Mouse (Mus musculus) forebrain, embryonic 15.5 days (tissue): ENCODE results near the gene Hint2. TPM values are rescaled to one million over a fixed set of nuclear protein-coding genes. Genes with fewer than 3 reads are reported as not detected.

Source experiments
- ATAC-seq: fragments of 200-750 bp; cut with Nextera tagmentation; replicated peaks from 2 replicates; pipeline ENCODE4 v1.8.0; 2017; ENCODE audit warnings: mild to moderate bottlenecking, moderate TSS enrichment, moderate library complexity
- H3K27ac ChIP-seq: fragments of 300-500 bp; sonication (generic); replicated peaks from 2 replicates; pipeline ENCODE4 v1.5.1; 2015; ENCODE audit warnings: mild to moderate bottlenecking, inconsistent platforms
- H3K27me3 ChIP-seq: fragments of 300-500 bp; sonication (generic); 2 replicates; pipeline ENCODE4 v1.6.1; 2015; ENCODE audit warnings: inconsistent platforms
- H3K36me3 ChIP-seq: fragments of 300-500 bp; sonication (generic); 2 replicates; pipeline ENCODE4 v1.6.1; 2015; ENCODE audit warnings: mild to moderate bottlenecking, inconsistent platforms
- H3K4me1 ChIP-seq: fragments of 300-500 bp; sonication (generic); 2 replicates; pipeline ENCODE4 v1.6.1; 2015; ENCODE audit warnings: inconsistent platforms
- H3K4me2 ChIP-seq: fragments of 300-500 bp; sonication (generic); replicated peaks from 2 replicates; pipeline ENCODE4 v1.6.1; 2015; ENCODE audit warnings: mild to moderate bottlenecking, inconsistent platforms
- H3K4me3 ChIP-seq: fragments of 300-500 bp; sonication (generic); 2 replicates; pipeline ENCODE4 v1.5.1; 2015; ENCODE audit warnings: mild to moderate bottlenecking, inconsistent platforms
- H3K9ac ChIP-seq: fragments of 300-500 bp; sonication (generic); replicated peaks from 2 replicates; pipeline ENCODE4 v1.6.1; 2015; ENCODE audit warnings: mild to moderate bottlenecking, inconsistent platforms
- H3K9me3 ChIP-seq: fragments of 300-500 bp; sonication (generic); 2 replicates; pipeline ENCODE4 v1.6.1; 2016; ENCODE audit warnings: inconsistent platforms
- WGBS: fragments of 180-500 bp; shearing (Covaris S2); methylation state at CpG from one replicate; pipeline ENCODE4 v1.1.7; 2015; ENCODE audit warnings: mixed read lengths; 5-methylcytosine and 5-hydroxymethylcytosine counted together
- polyA plus RNA-seq: library from polyadenylated mRNA; unstranded; fragments of >200 nt; fragmentation: Nextera tagmentation; extraction: Ambion mirVana; gene quantifications from 2 replicates; pipeline ENCODE4 v1.2.1, GENCODE M21; 2015

The Hint2 gene
- 65.5 and 74.0 TPM in 2 replicates for polyA plus RNA-seq

DNA sequence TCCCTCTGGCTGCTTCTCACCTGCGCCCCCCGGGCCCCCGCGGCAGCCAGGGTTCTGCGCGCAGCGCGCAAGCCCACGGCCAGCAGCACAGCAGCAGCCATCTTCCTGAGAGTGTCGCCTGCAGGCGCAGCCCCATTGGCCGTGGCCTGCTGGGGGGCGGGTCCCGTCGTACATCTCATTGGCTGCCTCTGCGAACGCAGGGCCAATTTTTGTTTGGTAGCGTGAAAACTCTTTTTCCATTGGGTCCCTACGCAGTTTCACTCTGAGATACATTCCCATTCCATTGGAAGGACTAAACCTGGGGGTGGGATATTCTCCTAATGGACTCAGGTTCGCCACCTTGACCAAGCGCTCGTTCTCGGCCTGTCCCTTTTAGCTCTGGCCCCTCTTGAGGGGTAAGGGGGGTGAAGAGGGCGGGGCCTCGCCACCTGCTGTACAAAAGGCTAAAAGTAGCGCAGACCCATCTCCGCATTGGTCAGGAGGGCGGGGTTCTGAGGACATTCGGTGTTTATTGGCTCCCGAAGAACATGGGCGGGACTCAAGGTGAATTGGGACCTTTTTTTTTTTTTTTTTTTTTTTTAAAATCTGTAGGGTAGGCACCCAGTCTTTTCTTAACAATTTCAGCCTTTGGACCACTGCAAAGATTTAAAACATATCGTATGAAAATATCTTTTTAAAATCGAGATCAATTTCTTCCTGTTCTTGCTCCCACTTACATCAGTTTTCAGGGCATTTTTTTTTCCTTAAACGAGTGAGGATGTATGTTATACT is at the start of gene Hint2:
Gene Hint2 (minus strand): TSS at position 128 of the 771 bp plus-strand sequence.
- Histone ChIP-seq H3K27ac (peak within 1 kb of the TSS; percentile 92), H3K9me3 (no peaks in the 10 kb centered on the region), H3K36me3 (no peaks in the 10 kb centered on the region), H3K9ac (peak within 1 kb of the TSS; percentile 85), H3K4me1 (peaks cover 21% of the 10 kb centered on the region), H3K4me3 (peak within 1 kb of the TSS; percentile 85), H3K4me2 (peak within 1 kb of the TSS; percentile 87), H3K27me3 (peaks cover 6% of the 10 kb centered on the region; the same call in 1 of the 2 replicates)
- peak; percentile 98 for ATAC-seq
- under 1% methylated on average over 34 of the region's 34 CpGs for WGBS

DNA sequence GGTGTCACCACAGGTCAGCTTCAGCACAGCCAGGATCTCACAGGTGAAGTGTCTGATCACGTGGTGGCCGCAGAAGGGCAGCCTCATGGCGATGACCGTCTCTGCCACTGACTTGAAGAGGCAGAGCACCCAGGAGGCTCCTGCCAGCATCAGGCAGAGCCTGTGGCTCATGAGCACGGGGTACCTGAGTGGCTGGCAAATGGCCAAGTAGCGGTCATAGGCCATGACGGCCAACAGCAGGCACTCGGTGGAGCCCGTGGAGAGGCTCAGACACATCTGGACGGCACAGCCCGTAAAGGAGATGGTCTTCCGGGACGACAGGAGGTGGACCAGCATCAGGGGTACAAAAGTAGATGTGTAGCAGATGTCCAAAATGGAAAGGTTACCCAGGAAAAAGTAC is 49.7 kb upstream of the Hint2 start:
- 84% methylated on average over 13 of the region's 13 CpGs for WGBS
- ATAC-seq: no peak
- H3K9ac ChIP-seq: no peak overlapping the region
- H3K27ac ChIP-seq: no peak overlapping the region
- no peaks in the 10 kb centered on the region for H3K4me1 ChIP-seq
- H3K27me3 ChIP-seq: no peaks in the 10 kb centered on the region
- H3K9me3 ChIP-seq: no peaks in the 10 kb centered on the region
- H3K36me3 ChIP-seq: no peaks in the 10 kb centered on the region
- H3K4me3 ChIP-seq: no peak overlapping the region
- no peak overlapping the region for H3K4me2 ChIP-seq

DNA sequence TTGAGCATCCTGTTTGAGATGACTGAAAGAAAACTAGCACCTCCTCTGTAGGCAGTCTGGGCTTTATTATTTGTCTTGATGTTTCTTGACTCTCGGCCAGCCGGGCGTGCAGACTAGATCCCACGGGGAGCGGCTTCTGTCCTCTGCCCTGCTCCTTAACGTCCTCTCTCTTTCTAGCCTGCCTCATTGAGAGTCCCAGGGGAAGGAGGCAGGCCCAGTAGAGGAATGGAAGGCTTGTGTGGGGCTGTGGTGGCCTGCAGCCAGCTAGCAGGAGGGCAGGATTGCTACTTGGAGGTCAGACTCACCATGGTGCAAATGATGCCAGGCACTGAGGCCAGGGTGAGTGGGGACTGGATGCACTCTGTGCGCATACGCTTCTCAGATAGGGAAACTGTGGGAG is 47.6 kb upstream of the Hint2 start:
- no peaks in the 10 kb centered on the region for H3K9me3 ChIP-seq
- H3K4me3 ChIP-seq: no peak overlapping the region
- no peaks in the 10 kb centered on the region for H3K4me1 ChIP-seq
- H3K27me3 ChIP-seq: no peaks in the 10 kb centered on the region
- ATAC-seq: no peak
- H3K27ac ChIP-seq: no peak overlapping the region
- WGBS: 85% methylated on average over 8 of the region's 8 CpGs
- H3K4me2 ChIP-seq: no peak overlapping the region
- H3K9ac ChIP-seq: no peak overlapping the region
- H3K36me3 ChIP-seq: no peaks in the 10 kb centered on the region

DNA sequence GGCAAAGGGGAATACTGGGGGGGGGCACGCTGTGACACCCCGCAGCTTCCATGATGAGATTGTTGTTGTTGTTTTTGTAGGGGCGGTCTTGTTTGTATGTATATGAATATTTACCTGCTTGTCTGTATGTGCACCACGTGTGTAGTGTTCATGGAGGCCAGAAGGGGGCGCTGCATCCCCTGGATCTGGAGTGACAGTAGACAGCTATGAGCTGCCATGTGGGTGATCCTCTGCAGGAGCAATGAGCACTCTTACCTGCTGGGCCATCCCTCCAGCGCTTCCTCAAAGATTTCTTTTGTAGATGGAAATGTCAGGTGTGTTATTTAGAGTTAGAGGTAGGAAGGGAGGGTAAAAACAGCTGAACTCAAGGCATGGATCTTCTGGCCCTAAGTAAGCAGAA is 47.2 kb upstream of the Hint2 start:
- 76% methylated on average over 6 of the region's 6 CpGs for WGBS

DNA sequence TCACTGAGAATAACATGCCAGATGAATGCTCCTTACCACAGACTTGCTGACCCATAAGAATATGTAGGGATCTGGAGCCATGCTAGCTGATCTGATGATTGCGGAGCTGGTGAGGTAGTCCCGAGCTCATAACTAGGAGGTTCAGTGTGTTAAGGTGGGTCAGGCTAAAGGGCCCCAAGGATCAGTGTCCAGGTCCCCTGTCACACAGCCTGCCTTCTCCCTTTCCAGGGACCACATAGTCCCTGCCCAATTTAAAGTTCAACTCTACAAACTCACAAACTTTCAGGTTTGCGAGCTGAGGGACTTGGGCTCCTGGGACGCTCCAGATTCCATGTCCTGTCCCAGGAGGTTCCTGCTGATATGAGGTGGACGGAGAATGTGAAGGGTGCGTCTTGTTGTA is 44.4 kb upstream of the Hint2 start, which contains the start of gene Olfr70:
Gene Olfr70 (minus strand): TSS at position 101 of the 400 bp plus-strand sequence.
- WGBS: 90% methylated on average over 6 of the region's 6 CpGs
- no peaks in the 10 kb centered on the region for H3K36me3 ChIP-seq

More for the DNA sequence above, 47.2 kb upstream of the Hint2 start:
- ATAC-seq: no peak
- H3K27ac ChIP-seq: no peak overlapping the region
- no peaks in the 10 kb centered on the region for H3K4me1 ChIP-seq
- H3K4me3 ChIP-seq: no peak overlapping the region
- H3K36me3 ChIP-seq: no peaks in the 10 kb centered on the region
- H3K9ac ChIP-seq: no peak overlapping the region
- H3K27me3 ChIP-seq: no peaks in the 10 kb centered on the region
- no peaks in the 10 kb centered on the region for H3K9me3 ChIP-seq
- no peak overlapping the region for H3K4me2 ChIP-seq

DNA sequence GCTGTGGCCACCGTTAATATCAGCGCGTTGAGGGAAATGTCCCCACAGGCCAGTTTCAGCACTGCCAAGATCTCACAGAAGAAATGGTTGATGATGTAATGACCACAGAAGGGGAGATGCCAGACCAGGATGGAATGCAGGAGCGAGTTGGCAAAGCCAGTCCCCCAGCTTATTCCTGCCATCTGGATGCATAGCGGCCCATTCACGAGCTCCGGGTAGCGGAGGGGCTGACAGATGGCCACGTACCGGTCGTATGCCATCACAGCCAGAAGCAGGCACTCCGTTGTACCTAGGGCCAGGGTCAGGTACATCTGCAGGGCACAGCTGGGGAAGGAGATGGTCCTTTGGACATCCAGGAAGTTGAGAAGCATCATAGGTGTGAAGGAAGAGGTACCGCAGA is 40.3 kb upstream of the Hint2 start:
- Histone ChIP-seq H3K27me3 (no peaks in the 10 kb centered on the region), H3K36me3 (no peaks in the 10 kb centered on the region), H3K27ac (no peak overlapping the region), H3K4me1 (no peaks in the 10 kb centered on the region), H3K9ac (no peak overlapping the region), H3K4me2 (no peak overlapping the region), H3K4me3 (no peak overlapping the region), H3K9me3 (no peaks in the 10 kb centered on the region)
- ATAC-seq: 0 out of 2 replicates have a peak, but pooled peaks have one; percentile 32
- 71% methylated on average over 13 of the region's 13 CpGs for WGBS

More for the DNA sequence above, 44.4 kb upstream of the Hint2 start, which contains the start of gene Olfr70:
- H3K4me2 ChIP-seq: no peak within 1 kb of the TSS
- no peak within 1 kb of the TSS for H3K4me3 ChIP-seq
- H3K9me3 ChIP-seq: no peaks in the 10 kb centered on the region
- no peak within 1 kb of the TSS for H3K27ac ChIP-seq
- H3K4me1 ChIP-seq: no peaks in the 10 kb centered on the region
- H3K27me3 ChIP-seq: no peaks in the 10 kb centered on the region
- no peak within 1 kb of the TSS for H3K9ac ChIP-seq
- no peak for ATAC-seq

DNA sequence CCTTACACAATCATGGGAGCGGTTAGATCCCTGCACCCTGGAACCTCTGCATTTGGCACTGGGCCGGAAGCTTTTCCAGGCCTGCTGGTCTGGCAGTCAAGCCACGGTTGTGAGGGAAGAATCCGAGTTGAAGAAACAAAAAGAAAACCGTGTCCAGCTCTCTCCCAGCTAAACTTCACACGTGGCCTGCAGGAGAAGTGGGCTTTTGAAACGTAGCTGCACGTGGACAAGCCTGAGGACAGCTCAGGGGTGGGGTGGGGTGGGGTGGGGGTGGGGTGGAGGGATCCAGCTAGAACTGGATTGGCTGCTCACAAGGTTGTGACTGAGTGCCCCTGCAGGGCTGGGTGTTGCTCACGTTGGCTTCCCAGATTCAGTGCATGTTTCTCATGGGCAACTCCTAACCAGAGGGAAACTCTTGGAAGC is 39.0 kb upstream of the Hint2 start:
- Histone ChIP-seq H3K36me3 (0 out of 2 replicates have a peak, but pooled peaks cover 6% of the 10 kb centered on the region), H3K4me2 (no peak overlapping the region), H3K4me1 (no peaks in the 10 kb centered on the region), H3K4me3 (no peak overlapping the region), H3K27ac (no peak overlapping the region), H3K9ac (no peak overlapping the region), H3K9me3 (no peaks in the 10 kb centered on the region), H3K27me3 (no peaks in the 10 kb centered on the region)
- ATAC-seq: no peak
- WGBS: 25% methylated on average over 9 of the region's 9 CpGs

DNA sequence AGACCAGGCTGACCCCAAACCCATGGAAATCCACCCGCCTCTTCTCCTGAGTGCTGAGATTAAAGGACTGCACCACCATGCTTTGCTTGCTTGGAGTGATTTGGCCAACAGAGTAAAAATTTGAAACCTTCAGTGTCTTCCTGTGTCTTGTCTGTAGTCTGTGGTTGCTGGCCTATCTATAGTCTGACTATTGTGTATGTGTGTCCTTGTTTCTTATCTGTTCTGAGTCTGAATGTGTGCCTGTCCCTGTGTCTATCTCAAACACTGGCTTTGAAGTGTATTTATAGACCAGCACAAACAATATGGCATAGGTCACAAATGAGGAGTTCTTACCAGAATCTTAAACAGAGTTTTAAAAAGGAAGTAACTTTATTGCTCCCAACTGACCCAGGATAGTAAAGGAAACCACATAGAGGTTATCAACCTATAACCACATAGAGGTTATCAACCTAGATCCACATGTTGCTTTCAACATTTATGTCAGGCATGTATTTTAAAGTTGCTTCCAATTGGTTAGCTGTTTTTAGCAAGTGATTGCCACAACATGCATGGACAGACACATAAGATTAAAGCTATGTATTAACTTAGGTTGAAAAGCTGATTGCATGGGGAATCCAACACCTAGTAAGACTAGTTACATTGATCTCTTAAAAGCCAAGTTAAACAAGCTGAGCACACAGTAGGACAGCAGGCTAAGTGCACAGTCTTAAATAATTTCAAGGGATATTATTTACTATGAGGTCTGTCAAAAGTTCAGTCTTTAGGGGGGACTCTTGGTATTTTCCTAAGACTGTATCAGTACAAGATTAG is 38.4 kb upstream of the Hint2 start:
- Histone ChIP-seq H3K27me3 (no peaks in the 10 kb centered on the region), H3K9ac (no peak overlapping the region), H3K27ac (no peak overlapping the region), H3K4me3 (no peak overlapping the region), H3K36me3 (peaks cover 11% of the 10 kb centered on the region), H3K9me3 (no peaks in the 10 kb centered on the region), H3K4me1 (no peaks in the 10 kb centered on the region), H3K4me2 (no peak overlapping the region)
- no peak for ATAC-seq
- 90% methylated on average over 1 of the region's 1 CpGs for whole genome bisulfite sequencing

DNA sequence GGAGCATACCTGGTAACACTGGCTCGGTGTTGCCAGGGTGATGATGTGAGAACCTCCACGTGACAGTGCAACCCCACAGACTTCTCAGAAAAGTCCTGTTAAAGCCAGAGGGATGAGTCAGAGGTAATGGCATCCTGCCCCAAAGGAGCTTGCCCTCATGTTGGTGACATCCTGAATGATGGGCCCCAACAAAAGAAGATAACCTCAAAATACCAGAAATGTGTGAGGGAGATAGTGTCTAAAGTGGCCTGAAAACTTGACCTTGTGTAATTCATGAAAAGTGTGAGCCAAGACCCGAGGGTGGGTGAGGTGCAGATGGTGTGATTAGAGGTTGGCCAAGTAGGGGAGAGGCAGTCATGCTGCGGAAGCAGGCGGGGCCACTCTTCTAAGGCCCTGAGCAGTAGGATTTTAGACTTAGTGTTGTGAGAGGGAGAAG is 37.6 kb upstream of the Hint2 start:
- no peak overlapping the region for H3K4me3 ChIP-seq
- H3K4me1 ChIP-seq: no peaks in the 10 kb centered on the region
- peaks cover 19% of the 10 kb centered on the region for H3K36me3 ChIP-seq
- H3K27me3 ChIP-seq: no peaks in the 10 kb centered on the region
- no peak overlapping the region for H3K27ac ChIP-seq
- H3K4me2 ChIP-seq: no peak overlapping the region
- 80% methylated on average over 5 of the region's 5 CpGs for WGBS
- no peak overlapping the region for H3K9ac ChIP-seq
- no peaks in the 10 kb centered on the region for H3K9me3 ChIP-seq
- no peak for ATAC-seq

DNA sequence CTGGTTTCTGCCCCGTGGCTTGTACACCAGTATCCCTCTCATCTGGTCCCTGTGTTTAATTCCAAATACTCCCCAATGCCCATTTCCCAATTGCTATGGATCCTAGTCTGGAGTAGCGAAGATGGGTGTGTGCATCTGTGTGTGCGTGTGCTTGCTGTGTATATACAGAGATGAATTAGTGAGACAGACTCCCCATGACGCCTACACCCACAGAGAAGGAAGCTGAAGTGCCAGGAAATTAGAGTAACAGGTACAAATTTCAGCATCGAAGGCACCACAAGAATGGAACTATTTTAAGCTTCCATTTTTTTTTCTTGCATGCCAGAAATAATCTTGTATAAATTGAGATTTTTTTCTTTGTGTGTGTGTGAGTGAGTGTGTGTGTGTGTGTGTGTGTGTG is 34.8 kb upstream of the Hint2 start:
- Histone ChIP-seq H3K36me3 (peaks cover 42% of the 10 kb centered on the region), H3K27ac (no peak overlapping the region), H3K4me1 (no peaks in the 10 kb centered on the region), H3K27me3 (no peaks in the 10 kb centered on the region), H3K9ac (no peak overlapping the region), H3K9me3 (no peaks in the 10 kb centered on the region), H3K4me3 (no peak overlapping the region), H3K4me2 (no peak overlapping the region)
- no peak for ATAC-seq
- 88% methylated on average over 5 of the region's 5 CpGs for WGBS

DNA sequence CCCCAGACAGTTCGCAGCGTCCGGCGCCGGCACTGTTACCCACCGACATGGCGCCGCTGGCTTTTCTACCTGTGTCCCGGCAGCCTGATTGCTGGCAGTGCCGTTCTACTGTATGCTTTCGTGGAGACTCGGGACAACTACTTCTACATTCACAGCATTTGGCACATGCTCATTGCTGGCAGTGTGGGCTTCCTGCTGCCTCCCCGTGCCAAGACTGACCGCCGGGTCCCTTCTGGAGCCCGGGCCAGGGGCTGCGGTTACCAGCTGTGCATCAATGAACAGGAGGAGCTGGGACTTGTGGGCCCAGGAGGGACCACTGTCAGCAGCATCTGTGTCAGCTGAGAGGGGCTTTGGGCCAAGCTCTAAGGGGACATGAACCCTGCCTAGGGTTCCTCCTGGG is 33.8 kb upstream of the Hint2 start:
- 92% methylated on average over 17 of the region's 17 CpGs for WGBS
- Histone ChIP-seq H3K27ac (no peak overlapping the region), H3K36me3 (peaks cover 52% of the 10 kb centered on the region), H3K4me2 (no peak overlapping the region), H3K9me3 (no peaks in the 10 kb centered on the region), H3K4me1 (no peaks in the 10 kb centered on the region), H3K9ac (no peak overlapping the region), H3K27me3 (no peaks in the 10 kb centered on the region), H3K4me3 (no peak overlapping the region)
- no peak for ATAC-seq

DNA sequence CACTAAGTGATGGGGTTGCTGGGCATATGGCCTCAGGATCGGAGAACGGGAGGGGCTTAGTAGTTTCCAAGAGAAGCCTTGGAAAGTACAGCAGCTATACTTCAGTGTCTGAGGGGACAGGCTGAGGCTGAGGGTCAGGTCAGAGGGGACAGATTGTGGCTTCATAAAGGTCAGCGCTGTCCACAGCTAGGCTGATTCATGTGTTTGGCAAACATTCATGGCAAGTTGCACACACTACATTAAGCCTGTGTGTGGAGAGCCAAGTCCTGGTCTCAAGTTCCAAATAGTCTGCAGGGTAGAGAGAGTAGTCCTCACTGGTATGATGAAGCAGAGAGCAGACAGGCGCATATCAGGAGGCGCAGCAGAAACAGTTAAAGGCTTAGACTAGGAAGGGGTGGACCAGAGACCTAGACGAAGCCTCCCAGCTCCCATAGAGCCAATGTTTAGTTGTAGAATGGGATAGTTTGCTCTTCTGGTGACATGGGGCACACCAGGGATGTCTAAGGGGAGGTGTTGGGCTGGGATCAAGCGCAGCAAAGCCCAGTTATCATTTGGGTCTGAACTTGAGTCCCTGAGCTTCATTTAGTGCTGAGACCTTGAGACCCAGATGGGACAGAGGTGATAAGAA is 23.3 kb upstream of the Hint2 start:
- Histone ChIP-seq H3K36me3 (peaks cover 89% of the 10 kb centered on the region), H3K9ac (no peak overlapping the region), H3K9me3 (no peaks in the 10 kb centered on the region), H3K4me3 (no peak overlapping the region), H3K4me1 (no peaks in the 10 kb centered on the region), H3K4me2 (no peak overlapping the region), H3K27me3 (no peaks in the 10 kb centered on the region), H3K27ac (no peak overlapping the region)
- ATAC-seq: no peak
- WGBS: 93% methylated on average over 7 of the region's 7 CpGs
